Comparison of ENCODE assay signal across 8 mouse cellular contexts in genomic region chr8:125570389-125570788, GRCm38 (mm10). TPM values are rescaled to one million over a fixed set of nuclear protein-coding genes. Genes with fewer than 3 reads are reported as not detected.
DNase-seq lines count a peak whose midpoint lies in the region; ATAC-seq and TF ChIP-seq lines count a peak whose summit lies in the region.

No protein-coding gene starts in this region.

- WGBS in heart, embryonic 12.5 days: 8% methylated on average over 13 of the region's 13 CpGs
- 16% methylated on average over 13 of the region's 13 CpGs for WGBS in forebrain, embryonic 15.5 days
- WGBS in liver, embryonic 15.5 days (ENCODE audit: insufficient replicate concordance): 7% methylated on average over 13 of the region's 13 CpGs

- TF ChIP-seq EP300 in CH12.LX (IDR thresholded peaks at IDR 0.05; ENCODE audit: low read length): no peak

- H3K27me3 ChIP-seq in heart, embryonic 12.5 days (replicated peaks): no peaks in the 10 kb centered on the region
- H3K27me3 ChIP-seq in CH12.LX (replicated peaks): peaks cover 10% of the 10 kb centered on the region
- H3K27me3 ChIP-seq in forebrain, embryonic 15.5 days: no peaks in the 10 kb centered on the region
- H3K27me3 ChIP-seq in liver, embryonic 15.5 days: peaks cover 48% of the 10 kb centered on the region

- peak overlapping the region; percentile 52; the same call in 1 of the 2 replicates for H3K27ac ChIP-seq in heart, embryonic 12.5 days (ENCODE audit: poor library complexity, severe bottlenecking)
- H3K27ac ChIP-seq in CH12.LX (ENCODE audit: insufficient read depth, low read depth): peak overlapping the region; percentile 3
- 0 out of 2 replicates have a peak overlapping the region, but pooled peaks have one; percentile 69 for H3K27ac ChIP-seq in forebrain, embryonic 15.5 days (replicated peaks)
- H3K27ac ChIP-seq in liver, embryonic 15.5 days (replicated peaks): no peak overlapping the region; the same call in 1 of the 2 replicates

- peaks cover 32% of the 10 kb centered on the region for H3K4me1 ChIP-seq in heart, embryonic 12.5 days (replicated peaks)
- peaks cover 0 to 30% of the 10 kb centered on the region in 2 experiments; a peak in 3 of 4 replicates for H3K4me1 ChIP-seq in CH12.LX (ENCODE audit: control insufficient read depth in 1 of 2, insufficient read depth in 2 of 2)
- peaks cover 35% of the 10 kb centered on the region for H3K4me1 ChIP-seq in forebrain, embryonic 15.5 days
- peaks cover 26% of the 10 kb centered on the region for H3K4me1 ChIP-seq in liver, embryonic 15.5 days (replicated peaks)

- in situ Hi-C loops in CH12.LX (cut with MboI; ENCODE audit: low pct_ligation_motif_present, low pct_unique_long_range_greater_than_20kb, low sequenced_read_pairs): loop anchor here (25.0 kb wide), 2 partner anchors 233 to 383 kb away; no protein-coding TSS in a partner anchor

- DNase-seq in heart, postnatal 36 days: no peak
- DNase-seq in CH12.LX (ENCODE audit: extremely low read depth): no peak
- DNase-seq in left cerebral cortex, postnatal 4 days: no peak
- DNase-seq in layer of hippocampus, adult 11-12 months (ENCODE audit: low spot score): no peak
- no peak for DNase-seq in gastrocnemius, adult 8-10 months (ENCODE audit: low spot score in 2 of 2)

- H3K79me2 ChIP-seq in CH12.LX (replicated peaks; ENCODE audit: control insufficient read depth, extremely low read depth, insufficient read depth, poor library complexity, severe bottlenecking): peaks cover 6% of the 10 kb centered on the region; the same call in 1 of the 2 replicates

- dilution Hi-C loops in CH12.LX (cut with MboI; ENCODE audit: extremely low pct_ligation_motif_present, extremely low pct_unique_long_range_greater_than_20kb, low sequenced_read_pairs): no loop called here

- peak overlapping the region; percentile 79 for H3K4me3 ChIP-seq in heart, embryonic 12.5 days
- H3K4me3 ChIP-seq in CH12.LX (replicated peaks in 1 of 3; ENCODE audit: low read depth in 2 of 3, low read length in 2 of 3, poor library complexity in 1 of 3): peak overlapping the region in 2 of 3 experiments; percentile 53 to 58
- peak overlapping the region; percentile 78 for H3K4me3 ChIP-seq in forebrain, embryonic 15.5 days
- H3K4me3 ChIP-seq in liver, embryonic 15.5 days (replicated peaks): peak overlapping the region; percentile 63

- ATAC-seq in heart, embryonic 12.5 days (ENCODE audit: insufficient number of reproducible peaks, low FRiP score): no peak
- ATAC-seq in forebrain, embryonic 15.5 days (replicated peaks): no peak
- no peak; the same call in 1 of the 2 replicates for ATAC-seq in liver, embryonic 15.5 days (ENCODE audit: insufficient read depth)

- H3K9ac ChIP-seq in heart, embryonic 12.5 days: peak overlapping the region; percentile 73
- H3K9ac ChIP-seq in CH12.LX (ENCODE audit: insufficient read depth, low read depth): peak overlapping the region; percentile 24; the same call in 1 of the 2 replicates
- peak overlapping the region; percentile 81 for H3K9ac ChIP-seq in forebrain, embryonic 15.5 days (replicated peaks)
- H3K9ac ChIP-seq in liver, embryonic 15.5 days: peak overlapping the region; percentile 30; the same call in 1 of the 2 replicates

- H3K36me3 ChIP-seq in heart, embryonic 12.5 days: no peaks in the 10 kb centered on the region
- H3K36me3 ChIP-seq in CH12.LX (replicated peaks in 1 of 2; ENCODE audit: control insufficient read depth in 1 of 2, insufficient read depth in 1 of 2, low read length in 1 of 2): no peaks in the 10 kb centered on the region
- H3K36me3 ChIP-seq in forebrain, embryonic 15.5 days: no peaks in the 10 kb centered on the region
- H3K36me3 ChIP-seq in liver, embryonic 15.5 days (replicated peaks): no peaks in the 10 kb centered on the region

- no peak for TF ChIP-seq RAD21 in CH12.LX (IDR thresholded peaks at IDR 0.05; ENCODE audit: low read depth, low read length)

- intact Hi-C loops in heart, postnatal 36 days (cut with DNase I): loop anchor here (2.0 to 10.0 kb wide), 4 partner anchors 94 to 438 kb away; partner anchors contain the start of gene Map10
- intact Hi-C loops in left cerebral cortex, postnatal 4 days (cut with DNase I): loop anchor here (5.0 to 10.0 kb wide), 3 partner anchors 164 to 506 kb away; no protein-coding TSS in a partner anchor

- H3K9me3 ChIP-seq in heart, embryonic 12.5 days (replicated peaks): no peaks in the 10 kb centered on the region; the same call in 1 of the 2 replicates
- H3K9me3 ChIP-seq in CH12.LX (replicated peaks; ENCODE audit: low read length): peaks cover 6% of the 10 kb centered on the region
- no peaks in the 10 kb centered on the region for H3K9me3 ChIP-seq in forebrain, embryonic 15.5 days
- no peaks in the 10 kb centered on the region for H3K9me3 ChIP-seq in liver, embryonic 15.5 days (replicated peaks)

- peak overlapping the region; percentile 86 for H3K4me2 ChIP-seq in heart, embryonic 12.5 days
- peak overlapping the region; percentile 17 for H3K4me2 ChIP-seq in CH12.LX (ENCODE audit: insufficient read depth, low read depth, poor library complexity, severe bottlenecking)
- peak overlapping the region; percentile 93 for H3K4me2 ChIP-seq in forebrain, embryonic 15.5 days (replicated peaks)
- peak overlapping the region; percentile 84 for H3K4me2 ChIP-seq in liver, embryonic 15.5 days

- TF ChIP-seq CTCF in CH12.LX (conservative IDR thresholded peaks at IDR 0.05 in 1 of 2, IDR thresholded peaks at IDR 0.05 in 1 of 2; ENCODE audit: low read depth in 2 of 2, low read length in 2 of 2): no peak

- TF ChIP-seq POLR2A in CH12.LX (IDR thresholded peaks at IDR 0.05; ENCODE audit: low read depth, low read length): no peak

TF ChIP-seq in CH12.LX, 34 proteins besides CTCF, POLR2A, EP300 and RAD21:
- TF ChIP-seq KAT2A (IDR thresholded peaks at IDR 0.05; ENCODE audit: insufficient replicate concordance, low read length) (no peak), SMC3 (IDR thresholded peaks at IDR 0.05; ENCODE audit: low read depth, low read length) (no peak), ELF1 (IDR thresholded peaks at IDR 0.05; ENCODE audit: low read depth, low read length) (no peak), MAFK (IDR thresholded peaks at IDR 0.05; ENCODE audit: insufficient replicate concordance, low read length) (no peak), HCFC1 (IDR thresholded peaks at IDR 0.05; ENCODE audit: low read depth, low read length) (no peak), TBP (conservative IDR thresholded peaks at IDR 0.05; ENCODE audit: low read depth, low read length) (no peak), RCOR1 (conservative IDR thresholded peaks at IDR 0.05; ENCODE audit: low read depth, low read length) (no peak)

RNA-seq across cellular contexts. Expression of gene Sipa1l2, which starts 0.8 kb away (rescaled TPM):
- polyA plus RNA-seq in heart, embryonic 12.5 days (2016; fragmentation: Nextera tagmentation; extraction: Ambion mirVana): 32.8 and 36.0 TPM in 2 replicates
- 10 to 100 TPM; 36.4 to 40.7 TPM for total RNA-seq in heart, postnatal 36 days (2021)
- 3.8 and 5.6 TPM in 2 replicates for total RNA-seq in CH12.LX (2012; rRNA removed)
- 1.9 and 2.0 TPM in 2 replicates for total RNA-seq in CH12.LX (2014; rRNA removed)
- polyA plus RNA-seq in CH12.LX (2012; ENCODE audit: insufficient read length, low read depth): 2.3 and 2.7 TPM in 2 replicates
- polyA plus RNA-seq in forebrain, embryonic 15.5 days (2015; fragmentation: Nextera tagmentation; extraction: Ambion mirVana): 32.0 and 37.1 TPM in 2 replicates
- polyA plus RNA-seq in liver, embryonic 15.5 days (2015; fragmentation: Nextera tagmentation; extraction: Ambion mirVana): 0.62 and 0.96 TPM in 2 replicates
- 10 to 100 TPM; 43.2 to 46.9 TPM for total RNA-seq in left cerebral cortex, postnatal 4 days (2021)
- total RNA-seq in gastrocnemius, adult 8-10 months (2022): 1 to 10 TPM; 3.9 to 5.4 (median 4.5) TPM

Comparison
In these comparisons a context has a peak if more than half of its experiments do, and no peak if none do; other contexts are left out.
1. H3K4me2 ChIP-seq: peak in every context shown above with its lines; median percentile 93 in forebrain, embryonic 15.5 days; 86 in heart, embryonic 12.5 days; 84 in liver, embryonic 15.5 days; 17 in CH12.LX.
2. H3K9ac ChIP-seq: peak in every context shown above with its lines; median percentile 81 in forebrain, embryonic 15.5 days; 73 in heart, embryonic 12.5 days; 30 in liver, embryonic 15.5 days; 24 in CH12.LX.
3. RNA of gene Sipa1l2, which starts 0.8 kb away (total RNA-seq): 43.2 to 46.9 TPM in left cerebral cortex, postnatal 4 days and 36.4 to 40.7 TPM in heart, postnatal 36 days; 1.9 to 5.6 TPM in CH12.LX and 3.9 to 5.4 TPM in gastrocnemius, adult 8-10 months; every median in the first group is over 4 times any median in the second.
4. Peak in every context shown above with its lines, with median percentiles within 50 percentile points of each other: H3K4me3 ChIP-seq.